ENCODE assay signal across 1 mouse cellular context in the genomic region with DNA sequence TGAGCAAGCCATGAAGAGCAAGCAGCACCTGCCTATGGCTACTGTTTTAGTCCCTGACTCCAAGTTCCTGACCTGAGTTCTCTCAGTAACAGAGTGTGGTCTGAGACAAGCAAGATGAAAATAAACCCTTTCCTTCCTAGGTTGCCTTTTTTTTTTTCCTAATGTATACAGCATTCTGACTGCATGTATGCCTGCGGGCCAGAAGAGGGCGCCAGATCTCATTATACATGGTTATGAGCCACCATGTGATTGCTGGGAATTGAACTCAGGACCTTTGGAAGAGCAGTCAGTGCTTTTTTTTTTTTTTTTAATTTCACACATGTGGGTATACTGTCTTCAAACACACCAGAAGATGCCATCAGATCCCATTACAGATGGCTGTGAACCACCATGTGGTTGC.
A peak's percentile ranks its signal among the peaks of the same experiment; 100 is the strongest.
TF ChIP-seq lines count a peak whose summit lies in the region.

No protein-coding gene starts in this region.

TF ChIP-seq in MEL, 35 proteins besides CTCF, POLR2A, EP300 and RAD21:
- TF ChIP-seq MAZ (IDR thresholded peaks at IDR 0.05; ENCODE audit: low read depth, low read length) = no peak
- TF ChIP-seq ZNF384 (IDR thresholded peaks at IDR 0.05; ENCODE audit: low read depth, low read length) = peak; percentile 79
- peak; percentile 34 for TF ChIP-seq SMC3 (IDR thresholded peaks at IDR 0.05; ENCODE audit: low read depth, low read length)
- TF ChIP-seq ELF1 (IDR thresholded peaks at IDR 0.05; ENCODE audit: low read depth, low read length) = no peak
